Mouse (Mus musculus) erythroblast, embryonic 14.5 days (primary cell): ENCODE data around the gene Cd4.

Experiments
- GATA1 ChIP-seq: IDR thresholded peaks from 2 replicates; pipeline ENCODE4 v1.6.1; 2012; ENCODE audit warnings: low read length, inconsistent platforms, mixed read lengths
- TAL1 ChIP-seq: IDR thresholded peaks from 3 replicates; pipeline ENCODE4 v1.6.1; 2012; ENCODE audit warnings: low read length, inconsistent platforms, mixed read lengths

- TF ChIP-seq GATA1 (no peak), TAL1 (no peak)
Measured at GRCm38 (mm10) chr6:124847305-124847704, 40.7 kb downstream of the Cd4 start.
